Mouse (Mus musculus) megakaryocyte-erythroid progenitor cell, adult 5-6 weeks (primary cell): ENCODE data around the gene Man2b1. TPM values are rescaled to one million over a fixed set of nuclear protein-coding genes. Genes with fewer than 3 reads are reported as not detected.
"Not testable (repeated sequence)": the region's sequence is repeated elsewhere in the genome, so short reads cannot be mapped to it uniquely, and the experiment has no call there.

Experiments used
- ATAC-seq: replicated peaks from 2 replicates; pipeline ENCODE4 v1.8.0; 2016; ENCODE audit warnings: mild to moderate bottlenecking, inconsistent platforms; ENCODE audit not compliant: severe bottlenecking, poor library complexity, low FRiP score, low TSS enrichment
- total RNA-seq, 2 experiments: library from RNA; stranded (forward) in 1 of 2; stranded (reverse) in 1 of 2; fragments of 200-1000, 215-1000 nt in 1 of 2; fragments of >200 nt in 1 of 2; fragmentation: Nextera tagmentation in 1 of 2; gene quantifications; 2 replicates each; pipeline ENCODE4 v1.2.3; 2014 to 2017

Gene Man2b1
- total RNA-seq, 2 experiments from 2014 or later: 13.8 to 30.9 TPM

DNA sequence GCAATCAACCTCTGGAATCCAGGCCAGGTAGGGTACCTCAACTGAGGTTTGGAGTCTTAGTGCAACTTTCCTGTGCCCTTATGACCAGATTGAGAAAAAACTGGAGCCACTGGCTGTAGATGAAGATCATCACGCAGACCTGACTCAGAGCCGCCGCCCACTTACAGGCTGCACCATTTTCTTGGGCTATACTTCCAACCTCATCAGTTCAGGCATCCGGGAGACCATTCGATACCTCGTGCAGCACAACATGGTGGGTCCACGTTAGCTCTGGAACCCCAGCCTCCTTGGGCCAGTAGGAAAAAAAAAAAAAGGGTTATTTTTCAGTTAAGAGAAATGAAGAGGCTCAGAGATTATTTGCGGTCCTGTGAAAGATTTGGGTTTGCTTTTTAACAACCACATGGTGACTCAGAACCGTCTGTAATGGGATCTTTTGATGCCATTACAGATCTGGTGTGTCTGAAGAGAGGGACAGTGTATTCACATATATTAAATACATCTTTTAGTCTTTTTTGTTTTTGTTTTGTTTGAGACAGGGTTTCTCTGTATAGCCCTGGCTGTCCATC is 10.6 kb upstream of the Man2b1 start:
- ATAC-seq: no peak

- no peak for ATAC-seq
Measured at GRCm38 (mm10) chr8:85073041-85073612, 9.9 kb upstream of the Man2b1 start.

DNA sequence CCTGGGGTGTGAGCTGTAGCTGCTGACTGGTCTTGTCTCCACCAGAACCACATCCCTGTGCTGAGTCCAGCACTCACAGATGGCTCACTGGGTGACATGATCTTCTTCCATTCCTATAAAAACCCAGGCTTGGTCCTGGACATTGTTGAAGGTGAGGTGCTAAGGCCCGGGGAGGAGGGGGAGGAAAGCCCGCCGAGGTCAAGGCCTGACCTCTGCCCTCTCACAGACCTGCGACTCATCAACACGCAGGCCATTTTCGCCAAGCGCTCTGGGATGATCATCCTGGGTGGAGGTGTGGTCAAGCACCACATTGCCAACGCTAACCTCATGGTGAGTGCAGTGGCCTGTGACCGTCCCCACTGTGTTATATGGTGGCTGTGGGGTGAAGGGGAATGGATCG is 8.9 kb upstream of the Man2b1 start:
- ATAC-seq: no peak

- no peak for ATAC-seq
Measured at GRCm38 (mm10) chr8:85074617-85075016, 8.5 kb upstream of the Man2b1 start.

DNA sequence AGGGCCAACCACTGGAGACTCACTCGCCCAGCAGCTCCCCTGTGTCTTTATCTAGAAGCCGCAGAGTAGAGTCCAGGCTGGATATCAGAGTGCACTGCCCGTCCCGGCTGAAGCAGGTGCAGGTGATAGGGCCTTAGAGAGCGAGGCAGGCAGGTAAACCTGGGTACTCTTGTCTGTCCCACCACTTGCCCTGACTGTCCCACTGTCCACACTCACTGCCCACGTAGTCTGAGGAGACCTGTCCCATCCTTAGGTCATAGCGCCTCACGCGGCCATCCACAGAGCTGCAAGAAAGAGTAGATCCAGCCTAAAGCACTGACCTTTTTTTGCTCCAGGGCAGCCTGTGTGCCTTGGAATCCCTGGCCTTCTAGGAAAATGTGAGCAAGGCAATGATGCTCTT is 7.1 kb upstream of the Man2b1 start:
- no peak for ATAC-seq

- 0 out of 2 replicates have a peak, but pooled peaks have one; percentile 42 for ATAC-seq
Measured at GRCm38 (mm10) chr8:85076993-85077392, 6.1 kb upstream of the Man2b1 start.

GRCm38 (mm10) chr8:85080214-85080531 is 2.9 kb upstream of the Man2b1 start:
- ATAC-seq: no peak

DNA sequence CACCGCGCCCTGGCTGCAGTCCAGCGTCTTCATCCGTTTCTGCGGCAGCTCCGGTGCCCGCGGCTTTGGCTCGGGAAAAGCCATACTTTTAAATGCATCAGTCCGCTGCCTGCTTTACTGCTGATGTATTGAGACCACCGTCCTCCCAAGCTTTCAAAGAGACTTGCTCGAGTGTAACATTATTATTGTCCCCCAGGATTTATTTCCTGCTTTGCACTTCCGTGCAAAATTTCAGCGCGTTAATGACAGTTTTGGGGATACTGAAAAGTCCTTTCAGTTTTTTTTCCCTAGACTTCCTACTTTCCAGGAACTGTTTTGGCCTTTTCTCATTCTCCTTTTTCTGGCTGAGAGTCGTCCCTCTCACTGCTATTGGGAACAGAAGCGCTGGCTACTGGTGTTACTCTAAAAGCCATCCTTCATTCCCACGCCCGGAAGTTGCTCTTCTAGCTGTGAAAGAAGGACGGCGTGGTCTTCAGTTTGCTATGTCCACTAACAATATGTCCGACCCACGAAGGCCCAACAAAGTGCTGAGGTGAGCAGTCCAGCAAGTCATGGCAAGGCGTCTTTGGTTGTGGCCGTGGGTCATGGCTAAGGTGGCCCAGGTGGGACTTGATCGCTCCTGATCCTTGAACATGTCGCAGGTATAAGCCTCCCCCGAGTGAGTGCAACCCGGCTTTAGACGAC is 2.4 kb upstream of the Man2b1 start, which contains the start of gene Wdr83os:
Gene Wdr83os, plus strand, starts transcription at position 209 of the 684 bp plus-strand sequence.
- ATAC-seq: peak; percentile 6; the same call in 1 of the 2 replicates

GRCm38 (mm10) chr8:85081216-85081555 is 1.9 kb upstream of the Man2b1 start, which contains the start of gene Wdr83:
Wdr83 (minus strand) TSS chr8:85081306.
- ATAC-seq: peak; percentile 59

- ATAC-seq: not testable (repeated sequence)
Measured at GRCm38 (mm10) chr8:85082169-85082568, 901 bp upstream of the Man2b1 start.

DNA sequence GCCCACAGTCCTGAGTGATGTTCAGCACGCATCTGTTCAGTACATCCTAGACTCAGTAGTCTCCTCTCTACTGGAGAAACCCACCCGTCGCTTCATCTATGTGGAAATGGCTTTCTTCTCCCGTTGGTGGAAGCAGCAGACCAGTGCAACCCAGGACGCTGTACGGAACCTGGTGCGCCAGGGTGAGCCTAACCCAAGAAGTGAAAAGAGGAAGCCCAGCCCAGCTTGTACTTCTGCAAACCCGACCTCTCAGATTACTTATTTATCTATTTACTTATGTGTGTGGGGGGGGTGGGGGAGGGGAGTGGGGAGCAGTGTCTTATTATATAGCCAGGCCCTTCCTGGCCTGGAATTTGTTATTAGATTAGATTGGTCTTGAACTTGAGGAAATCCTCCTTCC is 1.6 kb downstream of the Man2b1 start:
- ATAC-seq: no peak

- no peak for ATAC-seq
Measured at GRCm38 (mm10) chr8:85086238-85086637, 3.2 kb downstream of the Man2b1 start.

DNA sequence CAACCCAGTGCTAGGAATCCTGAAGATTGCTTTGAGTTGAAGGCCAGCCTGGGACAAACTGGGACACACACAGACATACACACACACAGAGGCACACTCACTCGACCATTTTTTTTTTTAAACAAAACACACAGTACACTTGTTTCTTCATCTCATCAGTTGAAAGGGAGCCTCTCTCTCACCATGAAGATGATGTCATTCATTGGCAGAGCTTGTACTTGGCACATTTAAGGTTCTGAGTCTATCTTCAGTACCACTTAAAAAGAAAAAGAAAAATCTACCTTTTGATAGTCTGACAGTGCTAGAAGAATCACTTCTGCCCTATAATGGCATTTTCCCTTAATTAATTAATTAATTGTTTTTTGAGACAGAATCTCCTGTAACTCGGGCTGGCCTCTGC is 5.7 kb downstream of the Man2b1 start:
- ATAC-seq: no peak

DNA sequence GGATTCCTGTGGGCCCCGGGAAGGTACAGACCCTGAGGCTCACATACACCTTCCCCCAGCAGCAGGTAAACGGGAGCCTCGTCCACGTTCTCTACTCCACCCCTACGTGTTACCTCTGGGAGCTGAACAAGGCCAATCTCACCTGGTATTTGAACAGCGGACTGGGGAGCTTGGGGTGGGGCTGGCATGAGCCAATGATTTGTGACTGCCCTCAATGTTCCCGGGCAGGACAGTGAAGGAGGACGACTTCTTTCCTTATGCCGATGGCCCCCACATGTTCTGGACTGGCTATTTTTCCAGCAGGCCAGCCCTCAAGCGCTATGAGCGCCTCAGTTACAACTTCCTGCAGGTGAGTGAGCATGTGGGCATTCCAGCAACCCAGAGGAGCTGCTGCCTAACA is 7.8 kb downstream of the Man2b1 start:
- no peak for ATAC-seq

GRCm38 (mm10) chr8:85091526-85092090 is 8.5 kb downstream of the Man2b1 start:
- ATAC-seq: no peak

GRCm38 (mm10) chr8:85095051-85095450 is 12.0 kb downstream of the Man2b1 start:
- no peak for ATAC-seq

GRCm38 (mm10) chr8:85095566-85095965 is 12.5 kb downstream of the Man2b1 start:
- no peak for ATAC-seq

DNA sequence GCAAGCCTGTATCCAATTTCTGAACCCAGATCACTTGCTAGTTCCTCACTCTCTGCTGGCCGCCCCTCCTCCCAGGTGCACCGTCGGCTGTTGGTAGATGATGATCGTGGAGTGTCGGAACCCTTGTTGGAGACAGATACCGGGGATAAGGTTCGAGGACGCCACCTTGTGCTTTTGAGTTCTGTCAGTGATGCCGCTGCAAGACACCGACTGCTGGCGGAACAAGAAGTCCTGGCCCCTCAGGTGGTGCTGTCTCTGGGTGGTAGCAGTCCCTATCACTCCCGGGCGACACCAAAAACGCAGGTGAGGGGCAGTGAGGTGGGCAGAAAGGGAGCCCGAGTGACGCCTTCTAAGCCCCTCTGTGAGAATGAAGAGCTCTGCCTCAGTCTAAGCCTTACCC is 13.1 kb downstream of the Man2b1 start:
- ATAC-seq: no peak

DNA sequence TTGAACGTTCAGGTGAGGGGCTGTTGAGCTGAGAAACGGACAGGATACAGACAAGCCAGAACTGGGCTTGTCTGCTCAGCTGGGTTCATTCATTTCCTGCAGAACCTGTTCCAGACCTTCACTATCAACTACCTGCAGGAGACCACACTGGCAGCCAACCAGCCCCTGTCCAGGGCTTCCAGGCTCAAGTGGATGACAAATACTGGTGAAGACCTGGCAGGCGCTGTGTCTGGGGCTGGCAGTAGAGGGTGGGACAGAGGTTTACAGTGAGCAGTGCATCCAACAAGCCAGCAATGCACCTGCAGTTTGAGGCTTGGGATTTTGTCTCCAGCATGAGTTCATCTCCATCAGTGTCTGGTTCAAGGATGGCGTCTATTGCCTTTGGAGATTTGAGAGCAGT is 13.8 kb downstream of the Man2b1 start:
- ATAC-seq: no peak

DNA sequence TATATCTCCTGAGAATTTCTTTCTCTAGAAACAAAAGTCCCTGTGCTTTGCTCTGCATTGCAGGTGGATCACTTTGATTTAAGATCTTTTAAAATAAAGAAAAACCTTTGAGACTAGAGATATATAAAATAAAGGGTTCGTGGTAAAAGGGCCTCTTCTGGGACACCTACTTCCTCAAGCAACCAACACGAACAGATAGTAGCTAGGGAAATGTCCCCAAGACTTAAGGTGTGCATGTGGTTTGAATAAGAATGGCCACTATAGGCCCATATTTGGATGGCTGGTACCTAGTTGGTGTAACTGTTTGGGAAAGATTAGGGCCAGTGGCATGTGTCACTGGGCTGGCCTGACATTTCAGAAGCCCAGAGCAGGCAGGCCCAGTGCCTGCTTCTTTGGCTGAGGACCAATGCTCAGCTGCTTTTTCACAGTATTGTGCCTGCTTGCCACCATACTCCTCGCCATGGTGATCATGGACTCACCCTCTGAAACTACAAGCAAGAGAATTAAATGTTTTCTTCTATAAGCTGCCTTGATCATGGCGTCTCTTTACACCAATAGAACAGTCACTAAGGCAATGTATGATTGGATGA is 17.1 kb downstream of the Man2b1 start:
- ATAC-seq: 0 out of 2 replicates have a peak, but pooled peaks have one; percentile 22
